Mouse (Mus musculus) liver, postnatal 0 days (tissue): ENCODE measurements around the gene Tmem229b.

Source experiments
- CTCF ChIP-seq: sonication (generic); IDR thresholded peaks from 2 replicates; pipeline ENCODE4 v1.5.1; 2016; ENCODE audit warnings: antibody characterized with exemption, low read depth
- EP300 ChIP-seq: IDR thresholded peaks from 2 replicates; pipeline ENCODE4 v1.6.1; 2016; ENCODE audit warnings: antibody characterized with exemption, low read depth, mild to moderate bottlenecking

- no peak for TF ChIP-seq CTCF
- TF ChIP-seq EP300 = no peak
These were observed 36.7 kb downstream of the Tmem229b start for GRCm38 (mm10) chr12:78970725-78971124.
